Mouse (Mus musculus): ENCODE measurements around the gene Elmo1.

Gene Elmo1

GRCm38 (mm10) chr13:20406470-20407213 is 316.2 kb downstream of the Elmo1 start:
- DNase-seq: no peak

- no peak for DNase-seq
Observed at GRCm38 (mm10) chr13:20410306-20411101, 320.1 kb downstream of the Elmo1 start.

DNA sequence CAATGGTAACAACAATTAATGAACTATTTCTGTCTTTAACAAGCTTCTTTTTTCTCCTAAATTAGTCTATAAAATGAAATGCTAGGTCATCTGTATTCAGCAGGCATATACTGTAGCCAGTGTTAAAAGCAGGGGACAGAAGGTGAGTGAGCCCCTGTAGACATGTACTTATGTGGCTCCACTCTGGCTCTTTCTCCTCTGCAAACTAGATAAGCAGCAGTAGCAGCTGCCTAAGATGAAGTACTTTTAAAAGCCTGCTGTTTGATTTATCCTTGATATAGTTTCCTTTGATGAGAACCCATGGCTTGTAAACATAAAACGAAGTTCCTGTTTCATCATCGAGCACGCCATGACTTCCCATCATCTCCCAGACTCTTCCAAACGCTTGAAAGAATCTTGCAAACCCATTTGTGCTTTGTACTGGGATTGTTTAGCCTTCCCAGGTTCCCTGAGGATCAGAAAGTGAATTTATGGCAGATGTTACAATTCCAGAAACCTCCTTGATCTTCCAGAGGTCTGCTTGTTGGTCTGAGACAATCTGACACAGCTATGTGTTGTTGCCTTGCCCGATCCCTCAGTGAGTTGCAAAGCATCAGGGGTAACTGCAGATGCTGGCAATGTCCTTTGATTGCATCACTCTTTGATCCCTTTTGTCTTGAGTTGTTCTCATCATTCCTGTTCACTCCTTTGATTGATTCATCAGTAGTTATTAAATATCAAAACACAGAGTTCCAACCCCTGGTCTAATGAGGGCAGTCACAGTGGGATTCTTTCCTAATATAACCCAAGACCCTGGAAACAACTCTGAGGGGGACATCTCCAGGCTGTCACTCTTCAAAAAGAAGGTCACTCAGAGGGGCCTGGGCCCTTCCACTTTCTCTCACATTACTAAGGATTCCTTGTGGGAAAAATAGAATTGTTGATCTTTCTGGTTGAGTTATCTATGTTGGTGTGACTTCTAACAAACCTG is 326.6 kb downstream of the Elmo1 start:
- DNase-seq: no peak

- no peak for DNase-seq
Observed at GRCm38 (mm10) chr13:20430998-20431397, 340.6 kb downstream of the Elmo1 start.

DNA sequence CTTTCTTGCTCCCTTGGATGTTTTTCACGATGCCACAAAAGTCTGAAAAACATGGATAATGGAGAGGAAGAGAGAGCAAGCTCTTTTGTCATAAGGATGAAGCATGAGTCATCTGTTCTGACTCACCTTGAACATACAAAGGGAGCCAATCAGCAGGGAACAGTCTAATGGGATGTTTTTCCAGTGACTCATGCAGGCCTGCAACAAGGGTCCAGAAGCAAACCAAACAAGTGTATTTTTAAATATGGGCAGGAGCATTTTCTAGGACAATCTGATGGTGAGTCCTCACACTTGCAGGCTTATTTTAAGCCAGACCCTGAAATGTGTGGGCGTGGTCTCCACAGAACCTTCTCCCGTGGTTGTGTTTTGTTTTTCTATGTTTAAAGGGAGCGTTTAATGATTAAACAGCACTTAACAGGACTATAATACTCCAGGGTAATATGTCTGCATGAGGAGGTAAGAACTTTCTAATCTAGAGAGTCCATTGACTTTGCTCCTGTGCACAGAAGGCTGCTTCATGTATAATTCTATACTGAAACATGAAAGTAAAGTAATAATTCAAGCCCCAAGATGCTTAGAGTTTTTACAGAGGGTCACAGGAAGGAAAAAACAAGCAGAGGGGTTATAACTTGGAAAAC is 342.9 kb downstream of the Elmo1 start:
- peak; percentile 9 to 15 for DNase-seq

GRCm38 (mm10) chr13:20434071-20434470 is 343.7 kb downstream of the Elmo1 start:
- no peak for DNase-seq

DNA sequence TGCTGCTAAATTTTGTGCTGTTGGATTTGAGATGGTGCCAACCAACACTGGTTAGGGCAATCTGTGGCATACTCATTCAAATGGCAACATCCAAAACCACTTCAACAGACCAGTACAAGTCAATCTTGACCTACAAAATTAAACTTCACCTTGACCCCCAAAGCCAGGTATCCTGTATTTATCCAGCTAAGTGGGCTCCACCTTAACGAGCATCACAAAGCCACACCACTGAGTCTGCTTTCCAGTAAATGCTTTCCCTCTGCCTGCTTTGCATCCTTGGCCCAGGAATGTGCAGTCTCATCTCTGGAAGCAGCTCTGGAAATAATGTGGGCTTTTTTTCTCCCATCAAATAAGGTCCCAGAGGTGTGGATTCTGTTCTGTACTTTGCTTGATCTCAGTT is 349.1 kb downstream of the Elmo1 start:
- no peak for DNase-seq

- DNase-seq: no peak
Observed at GRCm38 (mm10) chr13:20450831-20451353, 360.5 kb downstream of the Elmo1 start.

GRCm38 (mm10) chr13:20454357-20454756 is 364.0 kb downstream of the Elmo1 start:
- no peak for DNase-seq

DNA sequence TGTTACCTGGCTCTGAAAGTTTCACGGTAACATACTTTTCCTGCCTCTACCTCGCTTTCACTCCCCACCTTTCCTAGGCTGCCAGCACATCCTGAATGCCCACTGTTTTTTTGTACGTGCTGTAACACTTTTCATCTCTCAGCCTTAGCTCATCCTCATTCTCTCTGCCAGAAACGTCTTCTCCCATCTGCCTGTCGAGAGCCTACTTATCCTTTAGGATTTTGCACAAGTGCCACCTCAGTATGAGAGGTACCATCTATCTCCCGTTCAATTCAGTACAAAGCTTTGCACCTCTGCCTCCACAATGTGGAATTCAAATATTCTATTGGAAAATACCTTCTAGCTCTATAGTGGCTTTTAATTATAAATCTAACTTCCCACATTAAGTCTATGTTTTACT is 369.7 kb downstream of the Elmo1 start:
- DNase-seq: no peak

GRCm38 (mm10) chr13:20461616-20462015 is 371.2 kb downstream of the Elmo1 start:
- DNase-seq: no peak

DNA sequence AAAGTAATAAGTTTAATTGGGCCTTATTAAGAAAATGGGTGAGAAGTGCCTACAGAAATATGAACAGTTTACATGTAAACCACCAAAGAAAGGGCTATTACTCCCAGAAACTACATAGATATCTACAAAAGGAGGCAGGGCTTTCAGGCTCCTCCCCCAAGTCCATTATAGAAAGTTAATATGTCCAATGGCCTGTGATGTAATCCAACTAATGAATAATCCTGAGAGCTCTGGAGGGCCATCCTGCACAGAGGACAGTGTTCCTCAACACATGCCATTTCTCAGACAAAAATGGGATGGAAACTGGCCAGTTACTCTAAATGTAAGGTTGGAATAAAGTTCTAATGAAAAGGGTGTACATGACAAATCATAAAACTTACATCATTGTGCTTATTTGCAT is 373.8 kb downstream of the Elmo1 start:
- DNase-seq: no peak

- DNase-seq: no peak
Observed at GRCm38 (mm10) chr13:20467381-20467780, 377.0 kb downstream of the Elmo1 start.

GRCm38 (mm10) chr13:20471732-20472131 is 381.3 kb downstream of the Elmo1 start:
- DNase-seq: peak; percentile 7 to 59

- DNase-seq: no peak
Observed at GRCm38 (mm10) chr13:20472301-20472831, 382.0 kb downstream of the Elmo1 start.

GRCm38 (mm10) chr13:20472891-20473539 is 382.6 kb downstream of the Elmo1 start:
- DNase-seq: no peak

DNA sequence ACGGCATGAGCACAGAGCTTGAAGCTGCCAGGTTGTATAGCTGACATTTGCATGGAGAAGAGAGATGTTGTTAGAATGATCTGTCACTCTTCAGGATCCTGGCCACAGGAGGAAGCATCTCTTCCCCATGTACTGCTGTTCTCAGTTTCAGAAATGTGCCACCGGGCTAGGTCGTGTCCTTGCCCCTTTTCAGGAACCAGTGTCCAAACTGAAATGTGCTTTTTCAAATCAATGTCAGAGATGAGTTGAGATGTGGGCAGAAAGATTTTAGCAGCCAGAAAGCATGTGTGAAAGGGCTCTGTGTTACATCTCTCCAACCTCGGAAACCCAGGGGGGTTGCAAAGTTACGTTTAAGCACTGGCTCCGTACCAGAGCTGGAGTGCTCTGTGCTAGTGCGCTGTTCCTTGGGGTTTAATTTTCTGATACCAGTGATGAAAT is 383.3 kb downstream of the Elmo1 start:
- DNase-seq: no peak

- DNase-seq: no peak
Observed at GRCm38 (mm10) chr13:20474600-20474999, 384.2 kb downstream of the Elmo1 start.

DNA sequence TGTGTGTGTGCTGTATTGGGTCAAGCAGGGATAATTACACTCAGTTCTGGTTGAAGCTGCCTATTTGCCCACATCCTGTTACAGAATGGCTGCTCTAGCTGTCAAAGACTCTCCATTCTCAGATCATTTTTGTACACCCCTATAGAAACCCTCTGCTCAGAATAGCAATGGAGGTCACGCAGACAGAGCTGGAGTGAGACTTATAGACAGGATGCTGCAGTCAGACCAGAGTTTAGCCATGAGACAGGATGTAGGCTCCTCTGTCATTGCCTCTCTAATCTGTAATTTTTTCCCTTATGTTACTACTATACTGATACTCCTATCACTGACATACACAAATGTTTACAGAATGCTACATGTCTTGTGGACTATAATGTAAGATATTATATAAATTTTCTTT is 391.4 kb downstream of the Elmo1 start:
- DNase-seq: no peak

- no peak for DNase-seq
Observed at GRCm38 (mm10) chr13:20489110-20489509, 398.7 kb downstream of the Elmo1 start.

DNA sequence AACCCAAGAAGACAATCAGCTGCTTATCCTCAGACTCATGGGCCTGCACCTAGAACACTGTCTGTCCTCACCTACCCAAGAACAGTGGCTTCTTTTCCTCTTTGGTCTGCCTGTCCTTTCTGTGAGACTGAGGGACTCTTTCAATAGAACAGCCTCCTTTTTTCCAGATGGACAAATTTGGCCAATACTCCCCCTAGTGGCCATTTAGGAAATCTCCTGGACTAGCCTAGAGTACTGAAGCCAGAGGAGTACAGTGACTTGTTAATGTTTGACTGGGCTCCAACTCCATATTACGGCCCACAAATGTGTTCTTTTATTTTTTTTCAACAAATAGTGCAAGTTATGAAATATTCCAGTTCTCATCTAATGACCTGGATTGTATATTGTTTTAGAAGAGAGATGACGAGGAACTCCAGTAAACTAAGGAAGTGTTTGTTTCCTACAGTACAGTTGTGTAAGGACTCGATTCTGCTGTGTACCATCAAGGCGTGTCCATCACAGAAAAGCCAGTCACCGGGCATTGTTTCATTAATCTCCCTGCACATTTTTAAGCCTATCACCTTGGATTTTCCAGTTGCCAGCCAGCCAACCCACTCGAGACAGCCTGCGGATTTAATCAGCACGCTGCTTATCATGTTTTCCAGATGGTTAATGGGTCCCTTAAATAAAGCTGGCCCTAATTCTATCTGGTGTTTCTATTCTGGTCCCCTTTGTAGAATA is 399.5 kb downstream of the Elmo1 start:
- DNase-seq: no peak
